Mouse (Mus musculus) MEL (cell line): ENCODE data around the gene Ccdc120. TPM values are rescaled to one million over a fixed set of nuclear protein-coding genes. Genes with fewer than 3 reads are reported as not detected.

Experiments
- DNase-seq: peaks from one replicate; pipeline ENCODE4 v3.0.0; 2011; ENCODE audit warnings: low read depth, low spot score
- H3K27ac ChIP-seq: 2 replicates; pipeline ENCODE4 v1.5.1; 2012; ENCODE audit warnings: low read depth, mild to moderate bottlenecking, control low read depth, low read length, moderate library complexity; ENCODE audit not compliant: control insufficient read depth
- H3K27me3 ChIP-seq, 2 experiments: fragments of 150-350 bp in 1 of 2; sonication (generic) in 1 of 2; 2 replicates each; pipeline ENCODE4 v1.6.1; 2012; ENCODE audit warnings: low read length in 2 of 2, mild to moderate bottlenecking in 2 of 2, improper control_type of control experiment in 1 of 2, moderate library complexity in 1 of 2; ENCODE audit not compliant: insufficient read depth in 2 of 2, control insufficient read depth in 1 of 2
- H3K36me3 ChIP-seq, 2 experiments: 2 replicates each; pipeline ENCODE4 v1.6.1; 2012 to 2014; ENCODE audit warnings: low read length in 2 of 2, improper control_type of control experiment in 1 of 2, inconsistent platforms in 1 of 2, mild to moderate bottlenecking in 1 of 2; ENCODE audit not compliant: insufficient read depth in 2 of 2, control insufficient read depth in 1 of 2
- H3K4me1 ChIP-seq, 2 experiments: fragments of 150-350 bp in 1 of 2; sonication (generic) in 1 of 2; 2 replicates each; pipeline ENCODE4 v1.6.1; 2012; ENCODE audit warnings: low read length in 2 of 2, improper control_type of control experiment in 1 of 2, mild to moderate bottlenecking in 1 of 2; ENCODE audit not compliant: insufficient read depth in 2 of 2, control insufficient read depth in 1 of 2
- H3K4me3 ChIP-seq, 2 experiments: fragments of 150-350 bp in 1 of 2; sonication (generic) in 1 of 2; 2 replicates each; pipeline ENCODE4 v1.5.1; 2012; ENCODE audit warnings: low read depth in 2 of 2, low read length in 2 of 2, mild to moderate bottlenecking in 2 of 2, moderate library complexity in 2 of 2, control low read depth in 1 of 2, improper control_type of control experiment in 1 of 2; ENCODE audit not compliant: control insufficient read depth in 1 of 2, insufficient read depth in 1 of 2
- H3K79me2 ChIP-seq: 2 replicates; pipeline ENCODE4 v1.6.1; 2012; ENCODE audit warnings: mild to moderate bottlenecking, low read length, moderate library complexity; ENCODE audit not compliant: control insufficient read depth, poor library complexity, insufficient read depth
- H3K9ac ChIP-seq: 2 replicates; pipeline ENCODE4 v1.6.1; 2012; ENCODE audit warnings: low read depth, mild to moderate bottlenecking, control low read depth, low read length, moderate library complexity; ENCODE audit not compliant: control insufficient read depth, poor library complexity, severe bottlenecking
- H3K9me3 ChIP-seq: fragments of 150-350 bp; sonication (generic); replicated peaks from 2 replicates; pipeline ENCODE4 v1.6.1; 2012; ENCODE audit warnings: mild to moderate bottlenecking, low read length, improper control_type of control experiment, moderate library complexity; ENCODE audit not compliant: insufficient read depth
- MAFK ChIP-seq: IDR thresholded peaks from 2 replicates; pipeline ENCODE4 v1.6.1; 2011; ENCODE audit warnings: low read depth, mild to moderate bottlenecking, low read length, improper control_type of control experiment, borderline replicate concordance
- SIN3A ChIP-seq: IDR thresholded peaks from 2 replicates; pipeline ENCODE4 v1.6.1; 2012; ENCODE audit warnings: low read length, improper control_type of control experiment, inconsistent platforms
- UBTF ChIP-seq: IDR thresholded peaks from 2 replicates; pipeline ENCODE4 v1.6.1; 2012; ENCODE audit warnings: low read depth, mild to moderate bottlenecking, inconsistent platforms, low read length, improper control_type of control experiment, moderate library complexity, borderline replicate concordance; ENCODE audit not compliant: insufficient read depth
- USF2 ChIP-seq, 2 experiments: IDR thresholded peaks; 2 replicates each; pipeline ENCODE4 v1.6.1; 2011 to 2012; ENCODE audit warnings: improper control_type of control experiment in 2 of 2, low read length in 2 of 2, borderline replicate concordance in 1 of 2, inconsistent platforms in 1 of 2, low read depth in 1 of 2, mild to moderate bottlenecking in 1 of 2; ENCODE audit not compliant: insufficient read depth in 1 of 2
- polyA plus RNA-seq, 2 experiments: library from polyadenylated mRNA; stranded (reverse) in 1 of 2; unstranded in 1 of 2; fragments of >175 nt in 1 of 2; fragments of >200 nt in 1 of 2; gene quantifications; 2 replicates each; pipeline versions ENCODE4 v1.2.1 to v1.2.4; 2012; ENCODE audit warnings: low replicate concordance in 2 of 2, low read depth in 1 of 2; ENCODE audit not compliant: insufficient read length in 2 of 2, insufficient read depth in 1 of 2, missing spikeins in 1 of 2
- total RNA-seq: library from RNA; depleted of rRNA; stranded (reverse); fragments of 300-350 nt; gene quantifications from 2 replicates; pipeline ENCODE4 v1.2.3, GENCODE M21; 2012; rRNA removed

The Ccdc120 gene
- total and polyA plus RNA-seq, 3 experiments = 3.9 to 12.2 TPM; not detected in 1

DNA sequence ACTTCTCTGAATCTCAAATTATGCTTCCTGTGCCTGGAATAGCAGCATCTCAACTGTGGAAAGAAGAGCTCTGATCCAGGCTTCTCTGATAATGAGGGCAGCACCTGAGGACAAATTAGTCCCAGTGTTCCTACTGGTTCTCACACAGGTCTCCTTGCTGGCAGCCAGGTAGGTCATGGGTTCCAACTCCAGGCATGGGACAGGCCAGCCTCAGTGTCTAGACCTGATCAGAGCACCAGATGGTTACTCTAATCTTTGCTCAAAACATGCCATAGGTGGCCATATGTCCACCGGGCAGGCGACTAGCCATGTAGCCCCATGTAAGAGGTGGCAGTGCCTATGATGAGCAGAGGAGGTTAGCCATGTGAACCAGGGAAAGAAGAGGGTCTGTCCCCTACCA is 62.4 kb downstream of the Ccdc120 start:
- Histone ChIP-seq H3K27ac (no peak overlapping the region), H3K9me3 (no peaks in the 10 kb centered on the region), H3K4me1 (no peaks in the 10 kb centered on the region), H3K36me3 (no peaks in the 10 kb centered on the region), H3K9ac (no peak overlapping the region), H3K4me3 (no peak overlapping the region), H3K79me2 (no peaks in the 10 kb centered on the region), H3K27me3 (peaks cover 26 to 42% of the 10 kb centered on the region in 2 experiments)
- TF ChIP-seq USF2 (IDR thresholded peaks at IDR 0.05; ENCODE audit: borderline replicate concordance in 1 of 2, insufficient read depth in 1 of 2, low read depth in 1 of 2, low read length in 2 of 2) = no peak
- TF ChIP-seq MAFK = no peak
- TF ChIP-seq SIN3A = no peak
- no peak for TF ChIP-seq UBTF
- DNase-seq = no peak

Other genes starting within 250 kb of the Ccdc120 start
- gene Foxp3, start 177.3 kb downstream of the Ccdc120 start, total RNA-seq = 0.36 and 0.42 TPM in 2 replicates
- under 1 TPM in 1 of 2 experiments, not detected in 1; 0.31 TPM for gene Foxp3, start 177.3 kb downstream of the Ccdc120 start, polyA plus RNA-seq
- gene Ppp1r3f, start 176.6 kb downstream of the Ccdc120 start, total RNA-seq = 1.6 and 1.7 TPM in 2 replicates
- 1 to 10 TPM in 1 of 2 experiments, not detected in 1; 2.0 TPM for gene Ppp1r3f, start 176.6 kb downstream of the Ccdc120 start, polyA plus RNA-seq
- 36.1 and 37.8 TPM in 2 replicates for gene Ccdc22, start 145.4 kb downstream of the Ccdc120 start, total RNA-seq
- gene Ccdc22, start 145.4 kb downstream of the Ccdc120 start, polyA plus RNA-seq = 10 to 100 TPM in 1 of 2 experiments, not detected in 1; 37.9 TPM
- 0.03 TPM in 1 of 2 replicates, not detected in the other for gene Cacna1f, start 143.8 kb downstream of the Ccdc120 start, total RNA-seq
- gene Cacna1f, start 143.8 kb downstream of the Ccdc120 start, polyA plus RNA-seq = under 1 TPM in 1 of 2 experiments, not detected in 1; 0.17 TPM
- 0.54 and 0.56 TPM in 2 replicates for gene Syp, start 112.4 kb downstream of the Ccdc120 start, total RNA-seq
- gene Syp, start 112.4 kb downstream of the Ccdc120 start, polyA plus RNA-seq = 1 to 10 TPM in 1 of 2 experiments, not detected in 1; 2.3 TPM
- 1.2 TPM in 2 replicates for gene Prickle3, start 93.6 kb downstream of the Ccdc120 start, total RNA-seq
- gene Prickle3, start 93.6 kb downstream of the Ccdc120 start, polyA plus RNA-seq = 1 to 10 TPM in 1 of 2 experiments, not detected in 1; 3.3 TPM
- 95.7 and 148 TPM in 2 replicates for gene Plp2, start 79.5 kb downstream of the Ccdc120 start, total RNA-seq
- gene Plp2, start 79.5 kb downstream of the Ccdc120 start, polyA plus RNA-seq = 100 to 1,000 TPM; 163 to 407 TPM
- gene Magix, start 69.7 kb downstream of the Ccdc120 start, total RNA-seq = 0.15 and 0.20 TPM in 2 replicates
- gene Magix, start 69.7 kb downstream of the Ccdc120 start, polyA plus RNA-seq = under 1 TPM in 1 of 2 experiments, not detected in 1; 0.33 TPM
- gene Gpkow, start 53.8 kb downstream of the Ccdc120 start, total RNA-seq = 23.0 and 23.4 TPM in 2 replicates
- gene Gpkow, start 53.8 kb downstream of the Ccdc120 start, polyA plus RNA-seq = 100 to 1,000 TPM in 1 of 2 experiments, 10 to 100 TPM in 1; 37.0 to 539 TPM
- gene Wdr45, start 36.6 kb downstream of the Ccdc120 start, total RNA-seq = 13.9 and 16.0 TPM in 2 replicates
- 10 to 100 TPM in 1 of 2 experiments, not detected in 1; 36.1 TPM for gene Wdr45, start 36.6 kb downstream of the Ccdc120 start, polyA plus RNA-seq
- 0.36 TPM in 1 of 2 replicates, not detected in the other for gene Gm45208, start 28.7 kb downstream of the Ccdc120 start, total RNA-seq
- gene Gm45208, start 28.7 kb downstream of the Ccdc120 start, polyA plus RNA-seq = 10 to 100 TPM in 1 of 2 experiments, not detected in 1; 11.0 TPM
- gene Praf2, start 22.5 kb downstream of the Ccdc120 start, total RNA-seq = 19.1 and 23.0 TPM in 2 replicates
- 10 to 100 TPM in 1 of 2 experiments, not detected in 1; 60.1 TPM for gene Praf2, start 22.5 kb downstream of the Ccdc120 start, polyA plus RNA-seq
- gene Tfe3, start 11.7 kb upstream of the Ccdc120 start, total RNA-seq = 20.6 and 23.4 TPM in 2 replicates
- 10 to 100 TPM in 1 of 2 experiments, not detected in 1; 64.7 TPM for gene Tfe3, start 11.7 kb upstream of the Ccdc120 start, polyA plus RNA-seq
- gene Gripap1, start 38.9 kb upstream of the Ccdc120 start, total RNA-seq = 36.2 and 40.5 TPM in 2 replicates
- 100 to 1,000 TPM in 1 of 2 experiments, 10 to 100 TPM in 1; 84.6 to 244 TPM for gene Gripap1, start 38.9 kb upstream of the Ccdc120 start, polyA plus RNA-seq
- 0.26 and 0.31 TPM in 2 replicates for gene Kcnd1, start 71.4 kb upstream of the Ccdc120 start, total RNA-seq
- gene Kcnd1, start 71.4 kb upstream of the Ccdc120 start, polyA plus RNA-seq = 1 to 10 TPM in 1 of 2 experiments, not detected in 1; 1.4 TPM
- 76.4 and 82.6 TPM in 2 replicates for gene Otud5, start 90.5 kb upstream of the Ccdc120 start, total RNA-seq
- 1,000 to 10,000 TPM in 1 of 2 experiments, 100 to 1,000 TPM in 1; 197 to 1,180 TPM for gene Otud5, start 90.5 kb upstream of the Ccdc120 start, polyA plus RNA-seq
- 5.9 and 6.4 TPM in 2 replicates for gene Pim2, start 127.4 kb upstream of the Ccdc120 start, total RNA-seq
- gene Pim2, start 127.4 kb upstream of the Ccdc120 start, polyA plus RNA-seq = 10 to 100 TPM in 1 of 2 experiments, not detected in 1; 21.7 TPM
- 66.7 and 67.0 TPM in 2 replicates for gene Slc35a2, start 133.1 kb upstream of the Ccdc120 start, total RNA-seq
- gene Slc35a2, start 133.1 kb upstream of the Ccdc120 start, polyA plus RNA-seq = 10 to 100 TPM in 1 of 2 experiments, not detected in 1; 96.0 TPM
- 202 and 204 TPM in 2 replicates for gene Pqbp1, start 148.4 kb upstream of the Ccdc120 start, total RNA-seq
- 100 to 1,000 TPM in 1 of 2 experiments, not detected in 1; 283 TPM for gene Pqbp1, start 148.4 kb upstream of the Ccdc120 start, polyA plus RNA-seq
- gene Timm17b, start 148.5 kb upstream of the Ccdc120 start, total RNA-seq = 96.5 and 107 TPM in 2 replicates
- 100 to 1,000 TPM in 1 of 2 experiments, not detected in 1; 381 TPM for gene Timm17b, start 148.5 kb upstream of the Ccdc120 start, polyA plus RNA-seq
- not detected in 2 replicates for gene Gm10491, start 156.9 kb upstream of the Ccdc120 start, total RNA-seq
- not detected for gene Gm10491, start 156.9 kb upstream of the Ccdc120 start, polyA plus RNA-seq
- gene Gm10490, start 158.6 kb upstream of the Ccdc120 start, total RNA-seq = not detected in 2 replicates
- not detected for gene Gm10490, start 158.6 kb upstream of the Ccdc120 start, polyA plus RNA-seq
- not detected in 2 replicates for gene Pcsk1n, start 168.9 kb upstream of the Ccdc120 start, total RNA-seq
- not detected for gene Pcsk1n, start 168.9 kb upstream of the Ccdc120 start, polyA plus RNA-seq
- gene Eras, start 177.7 kb upstream of the Ccdc120 start, total RNA-seq = not detected in 2 replicates
- gene Eras, start 177.7 kb upstream of the Ccdc120 start, polyA plus RNA-seq = not detected
- gene Hdac6, start 197.0 kb upstream of the Ccdc120 start, total RNA-seq = 6.3 and 7.8 TPM in 2 replicates
- 10 to 100 TPM in 1 of 2 experiments, not detected in 1; 19.7 TPM for gene Hdac6, start 197.0 kb upstream of the Ccdc120 start, polyA plus RNA-seq
- gene Gata1, start 227.2 kb upstream of the Ccdc120 start, total RNA-seq = 321 and 385 TPM in 2 replicates
- 100 to 1,000 TPM; 128 to 496 TPM for gene Gata1, start 227.2 kb upstream of the Ccdc120 start, polyA plus RNA-seq